Mouse (Mus musculus): Measurements from ENCODE around the gene Tnfsf15. TPM values are rescaled to one million over a fixed set of nuclear protein-coding genes. Genes with fewer than 3 reads are reported as not detected.

Gene Tnfsf15
- polyA plus RNA-seq, 1 experiment from 2014 or later: 0.06 TPM

GRCm38 (mm10) chr4:63703686-63704085 lies 41.2 kb downstream of the Tnfsf15 start:
- no peak for ATAC-seq (replicated peaks; ENCODE audit: insufficient number of reproducible peaks, insufficient read depth, low FRiP score, low read depth)

GRCm38 (mm10) chr4:63702006-63702704 lies 42.8 kb downstream of the Tnfsf15 start:
- H3K4me2 ChIP-seq: no peak overlapping the region
- no peak overlapping the region for H3K27ac ChIP-seq
- no peak overlapping the region for H3K4me3 ChIP-seq
- no peak for ATAC-seq (replicated peaks; ENCODE audit: insufficient number of reproducible peaks, insufficient read depth, low FRiP score, low read depth)
- no peak overlapping the region for H3K9ac ChIP-seq
- WGBS: 84% methylated on average over 4 of the region's 4 CpGs
- no peaks in the 10 kb centered on the region for H3K9me3 ChIP-seq (replicated peaks)
- H3K36me3 ChIP-seq: no peaks in the 10 kb centered on the region
- no peaks in the 10 kb centered on the region for H3K4me1 ChIP-seq (replicated peaks)
- no peaks in the 10 kb centered on the region for H3K27me3 ChIP-seq

More at GRCm38 (mm10) chr4:63703686-63704085, 41.2 kb downstream of the Tnfsf15 start:
- Histone ChIP-seq H3K9ac (no peak overlapping the region), H3K9me3 (replicated peaks) (no peaks in the 10 kb centered on the region), H3K27ac (no peak overlapping the region), H3K4me1 (replicated peaks) (no peaks in the 10 kb centered on the region), H3K36me3 (no peaks in the 10 kb centered on the region), H3K4me3 (no peak overlapping the region), H3K4me2 (no peak overlapping the region), H3K27me3 (no peaks in the 10 kb centered on the region)
- WGBS: 82% methylated on average over 2 of the region's 2 CpGs

GRCm38 (mm10) chr4:63699749-63700148 lies 45.2 kb downstream of the Tnfsf15 start:
- no peaks in the 10 kb centered on the region for H3K9me3 ChIP-seq (replicated peaks)
- ATAC-seq (replicated peaks; ENCODE audit: insufficient number of reproducible peaks, insufficient read depth, low FRiP score, low read depth): no peak
- H3K4me1 ChIP-seq (replicated peaks): no peaks in the 10 kb centered on the region
- 54% methylated on average over 3 of the region's 3 CpGs for WGBS
- H3K27me3 ChIP-seq: no peaks in the 10 kb centered on the region
- H3K4me3 ChIP-seq: no peak overlapping the region
- H3K27ac ChIP-seq: no peak overlapping the region
- no peak overlapping the region for H3K9ac ChIP-seq
- no peaks in the 10 kb centered on the region for H3K36me3 ChIP-seq
- H3K4me2 ChIP-seq: no peak overlapping the region

GRCm38 (mm10) chr4:63696921-63697320 lies 48.0 kb downstream of the Tnfsf15 start:
- H3K36me3 ChIP-seq: no peaks in the 10 kb centered on the region
- no peaks in the 10 kb centered on the region for H3K27me3 ChIP-seq
- no peak overlapping the region for H3K27ac ChIP-seq
- no peaks in the 10 kb centered on the region for H3K9me3 ChIP-seq (replicated peaks)
- no peaks in the 10 kb centered on the region for H3K4me1 ChIP-seq (replicated peaks)
- no peak overlapping the region for H3K4me3 ChIP-seq
- ATAC-seq (replicated peaks; ENCODE audit: insufficient number of reproducible peaks, insufficient read depth, low FRiP score, low read depth): no peak
- no peak overlapping the region for H3K4me2 ChIP-seq
- H3K9ac ChIP-seq: no peak overlapping the region
- WGBS: 87% methylated on average over 4 of the region's 4 CpGs

- H3K27me3 ChIP-seq: no peaks in the 10 kb centered on the region
- no peaks in the 10 kb centered on the region for H3K36me3 ChIP-seq
- no peak overlapping the region for H3K9ac ChIP-seq
- no peaks in the 10 kb centered on the region for H3K9me3 ChIP-seq (replicated peaks)
- no peak overlapping the region for H3K4me2 ChIP-seq
- no peaks in the 10 kb centered on the region for H3K4me1 ChIP-seq (replicated peaks)
- H3K4me3 ChIP-seq: no peak overlapping the region
- no peak for ATAC-seq (replicated peaks; ENCODE audit: insufficient number of reproducible peaks, insufficient read depth, low FRiP score, low read depth)
- no peak overlapping the region for H3K27ac ChIP-seq
Observed at GRCm38 (mm10) chr4:63692351-63692750, 52.6 kb downstream of the Tnfsf15 start.

- H3K4me2 ChIP-seq: no peak overlapping the region
- H3K27ac ChIP-seq: no peak overlapping the region
- no peaks in the 10 kb centered on the region for H3K4me1 ChIP-seq (replicated peaks)
- no peak overlapping the region for H3K9ac ChIP-seq
- H3K36me3 ChIP-seq: no peaks in the 10 kb centered on the region
- H3K9me3 ChIP-seq (replicated peaks): no peaks in the 10 kb centered on the region
- no peak for ATAC-seq (replicated peaks; ENCODE audit: insufficient number of reproducible peaks, insufficient read depth, low FRiP score, low read depth)
- 62% methylated on average over 8 of the region's 8 CpGs for WGBS
- no peak overlapping the region for H3K4me3 ChIP-seq
- no peaks in the 10 kb centered on the region for H3K27me3 ChIP-seq
Observed at GRCm38 (mm10) chr4:63687429-63687828, 57.5 kb downstream of the Tnfsf15 start.

GRCm38 (mm10) chr4:63686157-63686556 lies 58.8 kb downstream of the Tnfsf15 start:
- Histone ChIP-seq H3K4me2 (no peak overlapping the region), H3K4me3 (no peak overlapping the region), H3K27ac (no peak overlapping the region), H3K9me3 (replicated peaks) (no peaks in the 10 kb centered on the region), H3K36me3 (no peaks in the 10 kb centered on the region), H3K4me1 (replicated peaks) (no peaks in the 10 kb centered on the region), H3K27me3 (no peaks in the 10 kb centered on the region), H3K9ac (no peak overlapping the region)
- no peak for ATAC-seq (replicated peaks; ENCODE audit: insufficient number of reproducible peaks, insufficient read depth, low FRiP score, low read depth)

- no peak overlapping the region for H3K4me2 ChIP-seq
- H3K4me3 ChIP-seq: no peak overlapping the region
- H3K36me3 ChIP-seq: no peaks in the 10 kb centered on the region
- WGBS: 55% methylated on average over 4 of the region's 4 CpGs
- no peaks in the 10 kb centered on the region for H3K9me3 ChIP-seq (replicated peaks)
- H3K27ac ChIP-seq: no peak overlapping the region
- no peaks in the 10 kb centered on the region for H3K27me3 ChIP-seq
- H3K9ac ChIP-seq: no peak overlapping the region
- no peak for ATAC-seq (replicated peaks; ENCODE audit: insufficient number of reproducible peaks, insufficient read depth, low FRiP score, low read depth)
- no peaks in the 10 kb centered on the region for H3K4me1 ChIP-seq (replicated peaks)
Observed at GRCm38 (mm10) chr4:63685253-63685525, 59.7 kb downstream of the Tnfsf15 start.

GRCm38 (mm10) chr4:63684412-63685252 lies 60.3 kb downstream of the Tnfsf15 start:
- Histone ChIP-seq H3K9me3 (replicated peaks) (no peaks in the 10 kb centered on the region), H3K36me3 (no peaks in the 10 kb centered on the region), H3K4me3 (no peak overlapping the region), H3K27me3 (no peaks in the 10 kb centered on the region), H3K9ac (no peak overlapping the region), H3K4me1 (replicated peaks) (no peaks in the 10 kb centered on the region), H3K27ac (no peak overlapping the region), H3K4me2 (no peak overlapping the region)
- no peak for ATAC-seq (replicated peaks; ENCODE audit: insufficient number of reproducible peaks, insufficient read depth, low FRiP score, low read depth)
- 72% methylated on average over 10 of the region's 10 CpGs for WGBS

- Histone ChIP-seq H3K27ac (no peak overlapping the region), H3K9me3 (replicated peaks) (no peaks in the 10 kb centered on the region), H3K4me3 (no peak overlapping the region), H3K4me1 (replicated peaks) (no peaks in the 10 kb centered on the region), H3K27me3 (no peaks in the 10 kb centered on the region), H3K36me3 (no peaks in the 10 kb centered on the region), H3K4me2 (no peak overlapping the region), H3K9ac (no peak overlapping the region)
- ATAC-seq (replicated peaks; ENCODE audit: insufficient number of reproducible peaks, insufficient read depth, low FRiP score, low read depth): no peak
- 88% methylated on average over 6 of the region's 6 CpGs for WGBS
Observed at GRCm38 (mm10) chr4:63683716-63684115, 61.2 kb downstream of the Tnfsf15 start.

GRCm38 (mm10) chr4:63683056-63683455 lies 61.9 kb downstream of the Tnfsf15 start:
- no peak for ATAC-seq (replicated peaks; ENCODE audit: insufficient number of reproducible peaks, insufficient read depth, low FRiP score, low read depth)
- Histone ChIP-seq H3K27ac (no peak overlapping the region), H3K4me1 (replicated peaks) (no peaks in the 10 kb centered on the region), H3K4me2 (no peak overlapping the region), H3K9me3 (replicated peaks) (no peaks in the 10 kb centered on the region), H3K36me3 (no peaks in the 10 kb centered on the region), H3K27me3 (no peaks in the 10 kb centered on the region), H3K9ac (no peak overlapping the region), H3K4me3 (no peak overlapping the region)
- 77% methylated on average over 11 of the region's 11 CpGs for WGBS

- WGBS: 66% methylated on average over 2 of the region's 2 CpGs
- Histone ChIP-seq H3K27ac (no peak overlapping the region), H3K9ac (no peak overlapping the region), H3K27me3 (no peaks in the 10 kb centered on the region), H3K4me1 (replicated peaks) (no peaks in the 10 kb centered on the region), H3K4me2 (no peak overlapping the region), H3K9me3 (replicated peaks) (no peaks in the 10 kb centered on the region), H3K4me3 (no peak overlapping the region), H3K36me3 (no peaks in the 10 kb centered on the region)
- ATAC-seq (replicated peaks; ENCODE audit: insufficient number of reproducible peaks, insufficient read depth, low FRiP score, low read depth): no peak
Observed at GRCm38 (mm10) chr4:63682441-63682840, 62.5 kb downstream of the Tnfsf15 start.
